Mouse (Mus musculus) liver, embryonic 14.5 days (tissue): Measurements from ENCODE around the gene Chst11.

Source experiments
- CTCF ChIP-seq: IDR thresholded peaks from 2 replicates; pipeline ENCODE4 v1.5.1; 2016; ENCODE audit warnings: antibody characterized with exemption, low read depth, control low read depth
- EP300 ChIP-seq: IDR thresholded peaks from 2 replicates; pipeline ENCODE4 v1.6.1; 2016; ENCODE audit warnings: antibody characterized with exemption, low read depth

DNA sequence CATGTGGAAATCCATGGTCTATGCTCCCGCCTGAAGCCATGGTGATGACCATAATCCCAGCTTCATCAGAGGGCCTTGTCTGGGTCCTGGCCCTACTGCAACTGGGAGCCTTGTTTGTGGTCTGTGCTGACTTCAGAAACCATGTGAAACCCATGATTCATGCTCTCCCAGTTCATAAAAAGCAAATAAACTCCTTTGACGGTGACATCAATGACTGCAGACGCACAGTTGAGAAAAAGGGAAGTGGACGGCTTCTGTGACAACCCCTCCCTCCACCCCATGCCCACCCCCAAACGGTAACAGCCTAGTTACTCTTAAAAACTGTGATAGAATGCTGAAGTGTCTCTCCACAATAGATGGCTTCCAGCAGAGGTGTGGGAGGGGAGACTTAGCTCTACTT, 230.3 kb downstream of the Chst11 start:
- TF ChIP-seq CTCF (no peak), EP300 (no peak)
